Mouse (Mus musculus): Measurements from ENCODE around the gene Samd10.

GRCm38 (mm10) chr2:181583460-181584257 is 15.4 kb downstream of the Samd10 start:
- no peak for TF ChIP-seq POLR2A (IDR thresholded peaks at IDR 0.05; ENCODE audit: low read depth, low read length)
- no peak for TF ChIP-seq CTCF (IDR thresholded peaks at IDR 0.05; ENCODE audit: borderline replicate concordance, insufficient read depth, low read length)
